Mouse (Mus musculus) forebrain, postnatal 0 days (tissue): ENCODE results near the gene Btnl2. TPM values are rescaled to one million over a fixed set of nuclear protein-coding genes. Genes with fewer than 3 reads are reported as not detected.

ENCODE experiments used
- ATAC-seq: fragments of 200-750 bp; cut with Nextera tagmentation; 2 replicates; pipeline ENCODE4 v1.8.0; 2017; ENCODE audit warnings: mild to moderate bottlenecking, moderate library complexity
- DNase-seq: peaks from one replicate; pipeline ENCODE4 v3.0.0-alpha.2; 2015
- H3K27ac ChIP-seq: fragments of 300-500 bp; sonication (generic); 2 replicates; pipeline ENCODE4 v1.5.1; 2014; ENCODE audit warnings: low read depth, mild to moderate bottlenecking, antibody characterized with exemption, low read length, moderate library complexity, mixed read lengths
- H3K27me3 ChIP-seq: fragments of 300-500 bp; sonication (generic); 2 replicates; pipeline ENCODE4 v1.6.1; 2014; ENCODE audit warnings: mild to moderate bottlenecking, low read length, mixed read lengths; ENCODE audit not compliant: insufficient read depth
- H3K36me3 ChIP-seq: fragments of 300-500 bp; sonication (generic); 2 replicates; pipeline ENCODE4 v1.6.1; 2014; ENCODE audit warnings: mild to moderate bottlenecking, moderate library complexity; ENCODE audit not compliant: insufficient read depth
- H3K4me1 ChIP-seq: fragments of 300-500 bp; sonication (generic); 2 replicates; pipeline ENCODE4 v1.6.1; 2014; ENCODE audit warnings: antibody characterized with exemption; ENCODE audit not compliant: insufficient read depth
- H3K4me2 ChIP-seq: fragments of 300-500 bp; sonication (generic); 2 replicates; pipeline ENCODE4 v1.6.1; 2014; ENCODE audit warnings: low read depth, mild to moderate bottlenecking, moderate library complexity
- H3K4me3 ChIP-seq: fragments of 300-500 bp; sonication (generic); 2 replicates; pipeline ENCODE4 v1.5.1; 2014; ENCODE audit warnings: low read depth, low read length, mixed read lengths
- H3K9ac ChIP-seq: fragments of 300-500 bp; sonication (generic); 2 replicates; pipeline ENCODE4 v1.6.1; 2014; ENCODE audit warnings: mild to moderate bottlenecking
- H3K9me3 ChIP-seq: fragments of 300-500 bp; sonication (generic); 2 replicates; pipeline ENCODE4 v1.6.1; 2016; ENCODE audit warnings: low read length
- CTCF ChIP-seq: sonication (generic); IDR thresholded peaks from 2 replicates; pipeline ENCODE4 v1.5.1; 2016; ENCODE audit warnings: antibody characterized with exemption, control low read depth, low read depth
- WGBS: fragments of 180-500 bp; shearing (Covaris S2); extraction: QIAGEN DNeasy Blood & Tissue Kit; methylation state at CpG from one replicate; pipeline ENCODE4 v1.1.7; 2014; 5-methylcytosine and 5-hydroxymethylcytosine counted together
- polyA plus RNA-seq: library from polyadenylated mRNA; unstranded; fragments of >200 nt; fragmentation: Nextera tagmentation; extraction: Ambion mirVana; gene quantifications from 2 replicates; pipeline ENCODE4 v1.2.1, GENCODE M21; 2015
- total RNA-seq: library from RNA; depleted of rRNA; stranded (reverse); fragments of >200 nt; gene quantifications from 2 replicates; pipeline ENCODE4 v1.2.3, GENCODE M21; 2014

The Btnl2 gene
- total and polyA plus RNA-seq, 2 experiments from 2014 or later: not detected

DNA sequence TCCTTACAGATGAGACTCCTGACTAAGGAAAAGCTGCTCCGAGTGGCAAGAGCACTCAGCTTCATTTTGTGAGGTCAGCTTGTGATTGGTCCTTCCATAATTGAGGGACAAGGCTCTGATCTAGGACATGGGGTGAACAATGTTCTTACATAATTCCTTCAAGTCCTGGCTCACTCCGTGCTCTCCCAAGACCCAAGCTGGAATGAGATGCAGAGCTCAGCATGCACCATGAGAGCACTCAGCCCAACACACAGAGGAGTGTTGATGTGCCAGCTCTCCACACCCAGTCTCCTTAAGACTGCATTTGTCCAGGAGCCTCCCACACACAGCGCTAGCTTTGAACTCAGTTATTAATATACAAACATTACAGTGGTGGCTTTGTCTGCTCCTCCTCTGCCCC lies 30.1 kb downstream of the Btnl2 start:
- no peaks in the 10 kb centered on the region for H3K27me3 ChIP-seq
- DNase-seq: no peak
- H3K9me3 ChIP-seq: no peaks in the 10 kb centered on the region
- no peak overlapping the region for H3K4me2 ChIP-seq
- no peaks in the 10 kb centered on the region for H3K36me3 ChIP-seq
- no peak overlapping the region for H3K9ac ChIP-seq
- 56% methylated on average over 3 of the region's 3 CpGs for WGBS
- no peak for TF ChIP-seq CTCF
- ATAC-seq: no peak
- no peaks in the 10 kb centered on the region for H3K4me1 ChIP-seq
- no peak overlapping the region for H3K27ac ChIP-seq
- H3K4me3 ChIP-seq: no peak overlapping the region

- ATAC-seq (no peak), DNase-seq (no peak)
- 71% methylated on average over 2 of the region's 2 CpGs for WGBS
- Histone ChIP-seq H3K9ac (no peak overlapping the region), H3K9me3 (no peaks in the 10 kb centered on the region), H3K4me2 (no peak overlapping the region), H3K27ac (no peak overlapping the region), H3K27me3 (no peaks in the 10 kb centered on the region), H3K4me1 (no peaks in the 10 kb centered on the region), H3K36me3 (no peaks in the 10 kb centered on the region), H3K4me3 (no peak overlapping the region)
- no peak for TF ChIP-seq CTCF
These were observed 32.0 kb downstream of the Btnl2 start for GRCm38 (mm10) chr17:34386656-34387055.

- Histone ChIP-seq H3K36me3 (no peaks in the 10 kb centered on the region), H3K27ac (no peak overlapping the region), H3K4me2 (no peak overlapping the region), H3K4me1 (no peaks in the 10 kb centered on the region), H3K27me3 (no peaks in the 10 kb centered on the region), H3K4me3 (no peak overlapping the region), H3K9me3 (no peaks in the 10 kb centered on the region), H3K9ac (no peak overlapping the region)
- peak; percentile 70 for TF ChIP-seq CTCF
- 32% methylated on average over 4 of the region's 4 CpGs for WGBS
- peak; percentile 48 for DNase-seq
- no peak for ATAC-seq
These were observed 33.9 kb downstream of the Btnl2 start for GRCm38 (mm10) chr17:34388513-34388912.

DNA sequence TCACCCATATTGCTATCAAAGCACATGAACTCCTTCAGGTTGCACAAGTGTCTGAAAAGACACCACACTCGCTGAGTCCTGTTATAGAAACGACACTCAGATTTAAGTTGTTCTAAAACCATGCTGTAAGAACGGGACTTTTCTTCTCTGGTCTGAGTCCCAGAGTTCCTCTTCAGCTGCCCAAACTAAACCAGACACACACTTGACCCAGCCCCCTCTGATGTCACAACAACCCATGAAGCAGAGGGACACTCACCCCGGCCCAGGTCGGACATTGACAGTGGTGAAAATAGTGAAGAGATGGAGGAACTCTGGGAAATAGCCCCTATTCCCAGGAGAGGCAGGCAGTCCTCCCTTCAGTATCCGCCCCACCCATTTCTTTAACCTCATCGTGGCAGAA lies 36.9 kb downstream of the Btnl2 start:
- H3K4me3 ChIP-seq: no peak overlapping the region
- H3K4me1 ChIP-seq: no peaks in the 10 kb centered on the region
- no peaks in the 10 kb centered on the region for H3K27me3 ChIP-seq
- no peak for ATAC-seq
- no peak for DNase-seq
- H3K4me2 ChIP-seq: no peak overlapping the region
- H3K36me3 ChIP-seq: no peaks in the 10 kb centered on the region
- no peak overlapping the region for H3K9ac ChIP-seq
- 77% methylated on average over 7 of the region's 7 CpGs for WGBS
- H3K27ac ChIP-seq: no peak overlapping the region
- TF ChIP-seq CTCF: no peak
- H3K9me3 ChIP-seq: no peaks in the 10 kb centered on the region

GRCm38 (mm10) chr17:34392321-34392720 lies 37.7 kb downstream of the Btnl2 start:
- Histone ChIP-seq H3K27me3 (no peaks in the 10 kb centered on the region), H3K27ac (no peak overlapping the region), H3K36me3 (no peaks in the 10 kb centered on the region), H3K9ac (peak overlapping the region; percentile 47), H3K4me2 (peak overlapping the region; percentile 71), H3K4me3 (peak overlapping the region; percentile 35), H3K4me1 (no peaks in the 10 kb centered on the region), H3K9me3 (no peaks in the 10 kb centered on the region)
- DNase-seq (peak; percentile 48), ATAC-seq (peak; percentile 70)
- WGBS: 5% methylated on average over 24 of the region's 24 CpGs
- TF ChIP-seq CTCF: no peak

- no peak for DNase-seq
- H3K4me3 ChIP-seq: no peak overlapping the region
- no peaks in the 10 kb centered on the region for H3K36me3 ChIP-seq
- H3K9me3 ChIP-seq: no peaks in the 10 kb centered on the region
- no peak overlapping the region for H3K4me2 ChIP-seq
- 65% methylated on average over 5 of the region's 5 CpGs for WGBS
- ATAC-seq: no peak
- no peak for TF ChIP-seq CTCF
- no peak overlapping the region for H3K27ac ChIP-seq
- no peak overlapping the region for H3K9ac ChIP-seq
- H3K27me3 ChIP-seq: no peaks in the 10 kb centered on the region
- 0 out of 2 replicates have a peak, but pooled peaks cover 3% of the 10 kb centered on the region for H3K4me1 ChIP-seq
These were observed 42.7 kb downstream of the Btnl2 start for GRCm38 (mm10) chr17:34397357-34397756.

DNA sequence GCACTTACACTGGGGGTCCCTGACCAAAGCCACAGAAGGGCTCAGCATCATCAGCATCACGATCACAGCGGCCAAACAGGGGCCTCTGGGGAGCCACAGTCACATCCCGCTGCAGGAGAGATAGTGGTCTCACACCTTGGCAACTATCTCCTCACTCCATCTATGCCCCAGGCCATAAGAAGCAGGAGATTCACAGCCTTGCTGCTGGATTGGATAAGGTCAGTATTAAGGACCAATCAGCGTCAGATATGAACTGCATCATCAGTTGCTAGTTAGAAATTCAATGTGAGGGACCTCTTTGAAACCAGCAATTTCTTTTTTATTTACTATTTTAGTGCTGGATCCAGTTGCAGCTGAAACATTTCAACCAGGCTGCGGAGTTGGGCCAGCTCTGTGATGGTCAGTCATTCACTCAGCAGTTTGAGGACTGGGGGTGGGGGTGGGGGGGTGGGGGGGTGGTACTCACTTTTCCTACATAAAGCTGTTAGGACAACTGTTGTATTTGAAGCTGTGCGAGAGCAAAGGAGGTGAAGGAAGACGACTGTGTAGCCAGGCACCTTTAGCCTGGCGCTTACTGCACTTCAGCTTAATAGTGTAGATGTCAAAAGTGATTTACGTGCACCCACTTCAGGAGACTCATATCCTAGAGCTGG lies 43.6 kb downstream of the Btnl2 start:
- DNase-seq (peak; percentile 89), ATAC-seq (peak; percentile 86)
- H3K27ac ChIP-seq: peak overlapping the region; percentile 98
- TF ChIP-seq CTCF: no peak
- no peaks in the 10 kb centered on the region for H3K9me3 ChIP-seq
- no peaks in the 10 kb centered on the region for H3K27me3 ChIP-seq
- WGBS: 17% methylated on average over 9 of the region's 9 CpGs
- H3K9ac ChIP-seq: peak overlapping the region; percentile 75
- H3K4me1 ChIP-seq: 0 out of 2 replicates have a peak, but pooled peaks cover 3% of the 10 kb centered on the region
- H3K4me2 ChIP-seq: peak overlapping the region; percentile 71
- H3K36me3 ChIP-seq: no peaks in the 10 kb centered on the region
- H3K4me3 ChIP-seq: peak overlapping the region; percentile 58
